Mouse (Mus musculus): ENCODE measurements at regions not wholly inside any gene's neighbourhood (a gene's known extent, or its start where the extent isn't known, plus 50 kb on each side); places are given as distances from the start of the nearest gene placed in this dataset.

DNA sequence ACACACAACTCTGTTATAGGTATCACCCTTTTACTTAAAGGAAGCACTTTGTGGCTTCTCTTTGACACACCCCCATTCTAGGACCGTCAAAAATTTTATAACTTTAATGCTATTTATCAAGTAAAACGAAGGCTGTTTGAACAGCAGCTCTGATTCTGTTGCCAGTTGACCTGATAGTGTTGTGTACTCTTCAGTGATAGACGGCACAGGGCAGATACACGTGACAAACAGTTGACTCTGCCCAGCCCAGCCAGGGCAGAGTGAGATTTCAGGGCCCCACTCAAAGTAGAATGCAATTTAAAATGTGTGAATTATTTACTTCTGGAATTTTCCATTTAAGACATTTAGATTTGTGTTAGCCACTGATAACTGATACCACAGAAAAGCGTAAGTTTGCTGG, 55.1 kb upstream of the Plxnc1 start:
- no peak for TF ChIP-seq CTCF (IDR thresholded peaks at IDR 0.05)
- TF ChIP-seq POLR2A (IDR thresholded peaks at IDR 0.05; ENCODE audit: insufficient read depth, low read depth, low read length) = no peak
